Mouse (Mus musculus) frontal cortex, adult (tissue): ENCODE data around the gene Maml3.

ENCODE experiments used
- ATAC-seq: cut with Nextera tagmentation; 2 replicates; pipeline ENCODE4 v1.9.2; 2017; ENCODE audit warnings: mild to moderate bottlenecking, moderate library complexity, mixed read lengths; ENCODE audit not compliant: low TSS enrichment

Gene Maml3

DNA sequence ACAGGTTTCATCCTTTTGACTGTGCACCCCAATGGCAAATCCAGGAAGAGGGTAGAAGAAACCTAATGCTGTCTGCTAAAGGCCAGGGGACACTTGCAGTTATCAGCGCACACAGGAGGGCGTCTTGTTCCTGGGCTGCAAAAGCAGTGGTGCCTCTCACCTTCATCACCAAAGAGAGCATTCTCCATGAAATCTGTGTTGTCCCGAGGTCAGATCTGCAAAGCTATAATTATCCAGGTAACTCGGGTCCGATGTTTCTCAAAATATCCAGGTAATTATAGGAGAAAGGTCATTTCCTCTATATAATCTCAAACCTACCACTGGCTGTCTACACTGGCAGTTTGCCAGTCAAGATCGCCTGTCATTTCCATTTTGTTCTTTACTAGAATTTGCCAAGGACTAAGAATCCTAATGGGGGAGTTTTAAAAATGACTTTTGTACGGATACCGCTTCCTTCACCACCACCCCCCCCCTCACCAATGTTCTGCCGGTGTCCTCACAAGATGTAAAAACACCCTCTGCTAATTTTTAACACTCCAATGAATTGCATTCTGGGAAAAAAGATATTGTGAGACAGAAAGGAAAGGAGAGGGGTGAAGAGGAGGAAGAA is 98.0 kb downstream of the Maml3 start:
- ATAC-seq = 0 out of 2 replicates have a peak, but pooled peaks have one; percentile 28

DNA sequence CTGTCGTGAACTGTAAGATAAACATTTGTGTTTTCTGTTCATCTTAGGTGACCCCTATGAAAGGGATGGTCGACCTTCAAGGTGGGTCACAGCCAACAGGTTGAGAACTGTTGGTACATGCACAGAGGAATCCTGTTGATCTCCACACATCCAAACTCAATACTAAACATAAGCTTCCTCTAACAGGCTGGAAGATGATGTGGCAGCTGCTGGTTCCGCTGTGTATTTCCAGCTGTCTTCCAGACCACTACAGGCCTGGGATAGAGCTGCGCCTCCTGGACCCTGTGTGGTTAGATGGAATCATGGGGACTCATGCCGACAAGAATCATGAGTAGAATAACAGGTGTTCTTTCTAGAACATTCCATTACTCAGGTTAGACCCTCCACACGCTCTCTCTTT is 101.2 kb downstream of the Maml3 start:
- no peak for ATAC-seq

DNA sequence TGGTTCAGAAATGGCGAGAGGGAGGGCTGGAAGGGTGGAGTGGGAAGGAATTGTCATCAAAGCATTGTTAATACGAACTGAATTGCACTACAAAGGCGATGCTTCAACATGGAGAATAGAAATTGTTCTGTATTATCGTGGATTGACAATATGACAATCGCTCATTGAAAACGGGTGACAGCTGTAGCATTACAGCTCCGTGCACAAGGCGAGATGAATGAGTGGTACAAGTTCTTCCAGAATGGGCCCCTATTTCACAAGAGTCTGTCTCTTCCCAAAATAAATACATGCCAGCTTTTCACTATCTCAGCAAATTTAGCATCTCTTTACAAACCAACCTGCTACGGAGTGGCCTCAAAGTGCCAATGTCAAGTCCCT is 103.4 kb downstream of the Maml3 start:
- ATAC-seq = 0 out of 2 replicates have a peak, but pooled peaks have one; percentile 8

DNA sequence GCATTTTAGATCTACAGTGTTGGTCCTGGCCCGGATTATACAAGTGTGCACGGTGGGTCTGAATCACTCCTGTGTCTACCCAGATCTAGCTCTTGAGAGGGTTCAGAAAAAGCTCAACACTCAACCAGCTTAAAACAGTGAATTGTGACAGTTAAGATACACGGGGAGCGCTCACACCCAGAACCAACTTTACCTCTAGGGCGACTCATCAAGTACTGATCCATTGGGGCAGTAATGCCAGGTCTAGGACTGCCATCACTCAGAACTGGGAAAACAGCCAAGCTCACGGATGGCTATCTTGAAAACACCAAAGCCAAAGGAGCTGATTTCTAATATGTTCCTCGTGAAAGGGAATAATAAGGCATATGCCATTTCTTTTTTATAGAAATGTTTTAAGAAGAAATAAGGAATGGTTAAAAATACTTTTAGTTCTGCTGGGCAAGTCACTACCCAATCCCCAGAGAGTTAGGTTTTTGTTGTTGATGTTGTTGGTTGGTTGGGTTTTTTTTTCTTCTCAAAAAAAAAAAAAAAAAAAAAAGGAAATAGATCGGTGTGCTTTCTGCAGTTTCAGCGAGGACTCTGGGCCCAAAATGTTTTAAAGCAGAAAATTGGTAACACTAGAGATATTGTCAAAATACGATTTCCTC is 103.9 kb downstream of the Maml3 start:
- ATAC-seq = no peak

DNA sequence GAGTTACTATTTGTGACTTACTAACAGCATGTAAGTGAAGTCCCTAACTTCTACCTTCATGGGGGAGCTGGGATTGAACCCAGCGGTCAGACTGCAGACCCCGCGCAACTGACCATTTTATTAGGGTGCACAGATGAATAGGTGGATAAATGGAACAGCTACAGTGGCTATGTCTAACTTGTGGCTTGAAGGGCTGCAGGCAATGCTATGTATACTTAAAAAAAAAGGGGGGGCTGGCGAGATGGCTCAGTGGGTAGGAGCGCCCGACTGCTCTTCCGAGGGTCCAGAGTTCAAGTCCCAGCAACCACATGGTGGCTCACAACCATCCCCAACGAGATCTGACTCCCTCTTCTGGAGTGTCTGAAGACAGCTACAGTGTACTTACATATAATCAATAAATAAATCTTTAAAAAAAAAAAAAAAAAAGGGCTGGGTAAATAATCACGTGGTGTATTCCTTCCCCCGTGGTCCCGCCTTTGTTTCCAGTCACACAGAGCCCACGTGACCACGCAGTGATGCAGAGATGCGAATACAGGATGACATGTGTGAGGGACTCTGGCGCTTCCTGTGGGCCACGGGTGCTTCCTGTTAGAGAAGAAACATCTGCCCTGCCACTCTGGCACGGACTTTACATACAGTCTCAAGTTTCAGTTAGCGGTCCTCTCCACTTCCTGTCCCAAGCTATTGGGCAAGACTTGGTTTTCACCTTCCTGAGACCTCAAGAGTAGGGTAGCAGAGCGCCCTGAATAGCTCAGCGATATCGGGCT is 105.0 kb downstream of the Maml3 start:
- ATAC-seq = no peak

DNA sequence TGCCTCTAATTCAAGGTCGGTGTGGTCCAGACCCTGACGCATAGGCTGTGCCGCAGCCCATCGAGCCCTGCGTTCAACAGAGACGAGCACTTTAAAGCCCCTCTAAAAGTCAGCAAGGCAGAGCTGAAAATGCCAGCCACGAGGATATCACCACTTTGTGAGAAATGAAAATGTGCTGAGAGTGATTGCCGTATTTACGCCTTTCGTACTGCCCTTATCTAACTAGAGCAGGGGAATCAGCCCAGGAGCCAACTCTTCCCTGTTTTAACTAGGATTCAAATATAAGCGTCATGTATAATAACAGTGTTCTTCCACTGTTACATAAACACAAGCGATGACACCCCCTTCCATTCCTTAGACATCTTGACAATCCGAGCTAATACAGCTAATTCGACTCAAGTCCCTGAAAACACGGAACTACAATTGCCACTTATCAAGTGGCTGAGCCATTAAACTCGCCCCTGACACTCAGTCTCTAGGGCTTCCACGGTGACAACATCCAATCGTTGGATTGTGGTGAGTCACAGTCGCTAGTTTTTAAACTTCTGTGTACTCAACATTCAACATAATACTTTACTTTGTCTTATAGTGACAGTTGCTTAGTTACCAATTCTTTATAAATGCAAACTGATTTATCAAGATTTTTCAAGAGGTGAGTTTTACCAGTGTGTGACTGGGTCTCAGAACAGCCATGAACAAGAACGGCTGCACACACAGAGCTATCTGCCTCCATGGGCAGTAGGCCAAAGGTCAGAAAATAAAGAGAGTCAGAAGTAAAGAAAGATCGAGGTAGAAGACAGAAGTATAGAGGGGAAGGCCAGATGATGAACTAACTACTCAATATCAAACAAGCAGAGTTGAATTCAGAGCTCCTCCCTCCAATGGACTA is 106.1 kb downstream of the Maml3 start:
- ATAC-seq = 0 out of 2 replicates have a peak, but pooled peaks have one; percentile 26

DNA sequence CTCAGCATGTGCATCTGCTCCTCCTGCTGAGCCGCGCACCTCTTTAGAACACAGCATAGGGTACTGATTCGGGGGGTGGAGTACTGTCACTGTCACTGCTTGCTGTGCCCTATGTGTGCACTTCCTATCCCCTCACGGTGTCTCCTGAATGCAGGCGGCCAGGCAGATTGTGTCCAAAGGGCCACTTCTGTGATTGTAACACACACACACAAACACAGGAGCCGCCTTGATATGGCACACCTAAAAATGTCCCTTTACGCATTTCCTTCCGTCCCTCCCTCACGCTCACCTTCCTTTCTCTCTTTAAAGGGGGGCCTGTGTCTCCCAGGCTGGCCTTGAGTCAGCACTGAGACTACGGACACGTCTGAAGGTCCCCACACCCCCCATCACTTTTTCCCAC is 107.3 kb downstream of the Maml3 start:
- ATAC-seq = no peak

DNA sequence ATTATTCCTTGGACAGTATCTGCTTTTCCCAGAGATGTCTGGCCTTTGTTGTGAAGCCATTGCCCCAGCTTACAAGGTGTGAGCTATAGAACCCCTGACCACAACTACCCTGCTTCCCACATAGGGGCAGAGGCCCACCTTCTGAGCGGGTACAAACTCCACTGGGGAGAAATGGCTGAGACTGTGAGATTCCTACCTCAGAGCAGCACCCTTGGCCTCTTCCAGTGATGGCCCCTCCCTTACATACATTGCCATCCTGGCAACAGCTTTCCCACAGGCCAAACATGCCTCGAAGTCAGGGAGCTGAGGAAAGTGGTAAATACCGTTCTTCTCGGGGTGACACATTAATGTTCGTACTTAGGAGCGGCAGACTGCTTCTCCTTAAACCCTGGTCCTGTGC is 118.4 kb downstream of the Maml3 start:
- ATAC-seq = no peak

DNA sequence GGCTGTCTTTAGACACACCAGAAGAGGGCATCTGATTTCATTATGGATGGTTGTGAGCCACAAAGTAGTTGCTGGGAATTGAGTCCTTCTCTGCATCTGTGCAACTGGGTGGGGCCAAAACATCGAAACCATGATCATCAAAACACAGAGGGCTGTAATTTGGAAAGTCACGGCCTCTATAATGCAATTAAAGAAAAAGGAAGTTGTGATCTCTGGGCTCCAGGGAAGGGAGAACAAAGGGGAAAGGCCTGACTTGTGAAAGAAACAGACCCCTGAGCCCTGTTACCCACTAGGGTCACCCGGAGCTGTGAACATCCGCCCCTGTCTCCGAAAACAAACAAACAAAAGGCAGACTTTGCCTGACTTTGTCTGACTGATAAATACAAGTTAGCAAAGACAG is 123.4 kb downstream of the Maml3 start:
- ATAC-seq = no peak

DNA sequence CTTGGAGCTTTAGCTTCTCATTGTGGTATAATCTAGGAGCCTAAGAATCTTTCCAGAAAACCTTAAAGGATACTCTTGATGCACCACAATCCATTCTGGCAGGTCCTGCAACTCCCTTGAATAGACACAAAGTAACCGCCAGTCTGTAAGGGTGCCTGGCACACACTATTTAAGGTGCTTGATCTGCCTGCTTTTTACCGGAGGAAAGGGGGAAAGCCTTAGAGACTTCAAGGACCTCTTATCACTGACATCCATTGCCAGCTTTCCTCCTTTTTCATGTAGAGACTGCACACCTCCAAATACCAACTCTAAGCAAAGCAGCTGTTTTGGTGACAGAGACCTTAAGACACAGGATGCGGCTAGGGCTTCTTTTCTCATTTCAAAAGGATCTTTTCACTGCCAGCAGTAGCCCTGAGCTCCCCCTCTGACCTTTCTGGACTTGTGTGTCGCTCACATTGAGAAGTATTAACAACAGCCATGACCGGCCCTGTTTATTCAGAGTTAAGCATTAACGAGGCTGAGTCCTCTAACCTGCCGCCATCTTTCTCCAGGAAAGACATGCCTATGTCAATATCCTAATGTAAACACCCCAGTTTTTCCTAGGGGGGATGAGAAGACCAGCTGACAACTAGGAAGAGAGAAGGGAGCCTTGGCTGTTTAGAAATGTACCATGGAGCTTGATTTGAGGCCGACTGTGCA is 127.1 kb downstream of the Maml3 start:
- ATAC-seq = no peak

DNA sequence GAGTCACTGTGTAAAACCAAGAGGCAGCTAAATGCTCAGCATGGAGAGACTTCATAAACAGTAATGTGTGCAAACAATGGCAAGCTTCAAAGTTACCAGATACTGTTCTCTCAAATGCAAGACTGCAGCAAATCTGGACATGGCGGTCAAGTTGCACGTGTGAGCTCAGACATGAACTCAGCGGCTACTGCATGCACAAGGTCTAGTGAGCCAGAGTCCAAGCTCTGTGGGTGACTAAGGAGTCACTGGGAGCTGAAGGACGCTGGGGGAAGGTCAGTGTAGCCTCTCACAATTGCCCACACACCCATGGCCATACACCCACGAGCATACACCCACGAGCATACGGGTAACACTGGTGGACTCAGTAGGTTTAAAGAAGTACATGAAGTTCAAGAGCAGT is 130.3 kb downstream of the Maml3 start:
- ATAC-seq = no peak

DNA sequence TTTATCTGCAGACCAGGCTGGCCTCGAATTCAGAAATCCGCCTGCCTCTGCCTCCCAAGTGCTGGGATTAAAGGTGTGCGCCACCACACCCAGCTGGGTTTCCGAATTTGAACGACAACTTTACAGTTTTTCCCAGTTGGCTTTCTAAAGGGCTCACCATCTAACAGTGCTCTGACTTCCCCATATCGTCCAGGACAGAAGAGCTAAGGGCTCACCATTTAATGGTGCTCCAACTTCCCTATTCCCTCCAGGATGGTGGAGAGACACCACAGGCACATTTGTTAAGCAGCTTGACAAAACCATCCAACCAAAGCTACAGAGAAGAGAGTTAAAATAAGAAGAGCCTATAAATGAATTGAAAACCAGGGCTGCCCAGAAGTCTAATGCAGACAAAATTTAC is 130.7 kb downstream of the Maml3 start:
- ATAC-seq = no peak

DNA sequence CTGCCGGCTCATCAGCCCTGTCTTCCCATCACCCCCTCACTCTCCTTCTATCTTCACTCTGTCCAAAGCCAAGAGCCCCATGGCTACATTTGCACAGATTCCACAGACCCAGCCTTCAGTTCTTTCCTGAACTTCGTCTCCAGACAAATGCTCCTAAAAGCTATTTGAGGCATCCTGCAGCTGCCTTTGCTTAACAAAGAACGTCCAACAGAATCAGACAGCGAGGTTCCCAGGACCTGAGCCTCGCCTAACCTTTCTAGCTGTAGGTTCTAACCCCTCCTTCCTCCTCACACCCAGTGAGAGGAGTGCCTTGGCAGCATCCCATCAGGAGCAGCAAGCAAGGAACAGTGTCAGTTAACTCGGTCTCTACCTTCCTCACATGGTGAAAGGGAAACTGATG is 132.3 kb downstream of the Maml3 start:
- ATAC-seq = no peak

DNA sequence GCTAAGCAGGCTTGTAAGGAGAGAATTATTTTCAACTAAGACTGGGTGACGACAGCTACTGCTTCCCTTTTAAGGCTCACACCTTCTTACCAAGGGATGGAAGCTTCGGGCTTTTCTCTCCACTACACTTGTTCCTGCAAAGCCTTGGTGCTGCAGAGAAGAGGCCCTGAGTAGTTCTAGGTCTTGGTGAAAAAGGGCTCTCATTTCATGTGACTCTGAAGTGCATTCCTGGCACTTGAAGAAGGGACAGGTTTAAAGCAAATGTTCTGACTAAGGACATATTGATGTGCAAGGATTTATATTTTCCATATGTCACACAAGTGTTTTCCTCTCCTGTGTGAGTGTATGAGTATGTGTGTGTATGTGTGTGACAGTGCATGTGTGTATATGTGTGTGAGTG is 134.4 kb downstream of the Maml3 start:
- 0 out of 2 replicates have a peak, but pooled peaks have one; percentile 20 for ATAC-seq

DNA sequence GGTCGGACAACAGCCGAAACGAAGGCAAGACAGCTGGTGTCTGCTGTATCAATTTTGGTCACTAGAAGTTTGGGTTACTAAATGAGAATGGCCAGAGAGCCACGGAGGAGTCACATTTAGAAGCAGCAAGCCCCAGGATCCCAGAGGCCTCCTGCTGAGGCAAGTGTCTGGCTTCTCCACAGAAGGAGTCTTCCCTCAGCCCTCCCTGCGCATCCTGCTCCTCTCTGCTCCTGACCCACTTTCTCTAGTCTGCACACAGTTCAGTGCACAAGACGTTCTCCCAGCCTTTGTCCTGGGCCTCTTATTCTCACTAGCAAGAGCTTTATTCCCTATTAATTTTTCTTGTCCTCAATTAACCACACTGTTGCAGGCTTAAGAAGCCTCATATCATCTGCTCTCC is 135.4 kb downstream of the Maml3 start:
- ATAC-seq = peak; percentile 67

DNA sequence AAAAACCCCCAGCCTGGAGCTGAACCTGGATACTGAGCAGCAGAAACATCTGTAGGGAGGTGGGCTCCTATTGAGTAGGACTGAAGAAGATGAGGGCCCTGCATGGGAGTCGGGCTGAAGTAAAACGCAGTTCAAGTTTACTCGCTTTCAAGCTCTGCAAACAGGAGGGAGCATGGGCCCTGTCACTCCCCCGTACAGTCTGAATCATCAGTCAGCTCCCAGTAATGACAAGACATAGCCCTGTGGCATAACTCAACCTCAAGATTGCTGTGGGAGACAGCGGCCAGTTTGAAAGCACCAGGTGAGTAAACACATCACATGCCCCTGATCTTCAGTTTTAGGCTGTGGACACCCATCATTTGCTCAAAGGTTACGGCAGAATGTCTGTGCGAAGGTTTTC is 139.0 kb downstream of the Maml3 start:
- ATAC-seq = peak; percentile 45

DNA sequence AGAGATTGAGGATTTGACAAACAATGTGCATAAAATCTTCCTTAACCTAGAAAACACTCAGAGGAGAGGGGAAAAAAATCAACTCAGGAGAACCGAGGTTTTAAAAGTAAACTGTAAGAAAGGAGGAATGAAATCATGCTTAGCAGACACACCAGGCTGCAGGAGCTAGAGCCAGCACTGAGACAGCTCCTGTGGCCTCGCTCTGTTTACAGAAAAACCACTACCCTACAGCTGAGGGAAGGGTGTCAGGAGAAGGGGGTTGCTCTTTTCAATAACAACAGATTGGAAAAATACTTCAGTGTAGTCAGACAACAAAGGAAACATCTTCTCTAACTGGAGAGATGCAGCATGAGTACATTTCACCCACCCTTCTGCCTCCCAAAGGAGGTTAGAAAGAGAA is 139.4 kb downstream of the Maml3 start:
- no peak for ATAC-seq

DNA sequence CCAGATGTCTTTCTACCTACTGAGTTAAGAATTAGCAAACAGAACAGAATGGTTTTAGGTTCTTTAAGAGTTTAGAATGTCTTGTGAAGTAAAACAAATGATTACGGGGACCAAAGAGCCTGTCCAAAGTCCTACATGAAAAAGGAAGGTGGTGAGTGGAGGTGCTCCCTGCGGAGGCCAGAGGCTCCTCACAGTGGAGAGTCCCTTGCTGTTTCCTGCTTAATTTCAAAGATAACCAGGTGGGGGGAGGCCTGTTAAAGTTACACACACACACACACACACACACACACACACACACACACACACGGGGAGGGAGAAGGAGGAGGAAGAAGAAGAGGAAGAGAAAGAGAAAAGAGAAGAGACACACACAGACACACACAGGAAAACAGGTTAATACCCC is 139.9 kb downstream of the Maml3 start:
- no peak for ATAC-seq

DNA sequence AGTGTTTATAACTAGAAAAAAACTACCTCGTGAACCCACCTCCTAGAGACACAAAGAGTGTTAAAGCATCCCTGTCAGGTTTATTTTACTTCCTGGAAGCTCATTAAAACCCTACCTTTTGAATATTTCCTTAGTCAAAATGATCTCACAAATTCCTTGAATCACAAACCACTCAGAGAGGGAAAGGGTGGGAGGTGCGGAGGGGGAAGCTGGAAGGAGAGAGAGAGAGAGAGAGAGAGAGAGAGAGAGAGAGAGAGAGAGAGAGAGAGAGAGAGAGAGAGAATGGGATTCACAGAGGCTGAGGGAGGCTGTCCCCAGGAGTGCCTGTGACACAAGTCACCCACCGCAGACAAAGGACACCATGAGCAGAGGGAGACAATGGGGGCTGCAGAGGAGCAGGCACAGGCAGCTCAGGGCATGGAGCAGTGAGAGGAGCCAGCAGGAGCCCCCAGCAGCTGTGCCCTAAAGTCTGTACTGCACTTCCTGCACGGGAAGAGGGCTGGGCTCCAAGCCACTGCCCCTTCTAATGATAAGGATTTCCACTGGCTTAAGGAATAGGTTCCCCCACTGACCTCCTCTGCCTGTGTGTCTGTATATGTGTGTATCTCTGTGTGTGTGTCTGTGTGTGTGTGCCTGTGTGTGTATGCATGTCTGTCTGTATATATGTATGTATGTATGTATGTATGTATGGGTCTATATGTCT is 140.8 kb downstream of the Maml3 start:
- peak; percentile 39; the same call in 1 of the 2 replicates for ATAC-seq

DNA sequence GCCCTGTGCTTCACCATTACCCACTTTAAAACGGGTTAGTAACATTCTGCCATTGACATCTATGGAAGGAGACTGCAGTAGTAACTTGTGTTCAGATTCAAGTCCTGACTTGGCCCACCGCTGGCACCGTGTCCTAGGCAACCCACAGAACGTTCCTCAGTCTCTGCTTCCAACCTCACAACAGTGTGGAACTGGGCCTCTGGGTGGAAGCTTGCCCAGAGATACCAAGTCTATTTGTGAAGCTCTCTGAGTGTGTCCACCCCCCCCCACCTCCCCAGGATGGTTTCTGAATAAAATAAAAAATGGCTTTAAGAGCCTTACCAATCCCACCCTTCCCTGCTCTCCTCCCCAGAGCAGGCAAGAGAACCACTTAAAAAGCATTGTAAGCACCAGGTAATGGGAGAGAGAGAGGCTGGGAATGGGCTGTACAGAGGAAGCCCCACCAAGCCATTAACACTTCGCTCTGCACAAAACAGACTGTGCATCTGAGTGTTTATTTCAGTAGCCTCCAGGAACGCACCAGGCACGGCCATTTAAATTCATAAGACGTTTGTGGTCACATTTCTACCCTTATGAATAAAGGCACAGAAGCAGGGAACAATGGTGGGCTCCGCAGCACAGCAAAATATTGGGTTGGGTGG is 141.6 kb downstream of the Maml3 start:
- peak; percentile 68 for ATAC-seq
